Mouse (Mus musculus): ENCODE results near the gene Kndc1. TPM values are rescaled to one million over a fixed set of nuclear protein-coding genes. Genes with fewer than 3 reads are reported as not detected.
A peak's percentile ranks its signal among the peaks of the same experiment; 100 is the strongest.

The Kndc1 gene
- polyA plus RNA-seq, 1 experiment from 2014 or later: 0.26 TPM

- Histone ChIP-seq H3K4me1 (peaks cover 13% of the 10 kb centered on the region), H3K27ac (no peak overlapping the region), H3K9ac (no peak overlapping the region), H3K9me3 (replicated peaks) (no peaks in the 10 kb centered on the region), H3K27me3 (peaks cover 59% of the 10 kb centered on the region), H3K4me2 (no peak overlapping the region), H3K4me3 (replicated peaks) (no peak overlapping the region), H3K36me3 (no peaks in the 10 kb centered on the region)
- WGBS: 59% methylated on average over 16 of the region's 16 CpGs
- ATAC-seq (replicated peaks; ENCODE audit: low FRiP score): no peak
These were observed 46.1 kb downstream of the Kndc1 start for GRCm38 (mm10) chr7:139940476-139941209.

GRCm38 (mm10) chr7:139943674-139944281 lies 49.3 kb downstream of the Kndc1 start, which contains the start of gene Utf1:
Gene Utf1 (plus strand): TSS chr7:139943789.
- Histone ChIP-seq H3K4me1 (peaks cover 13% of the 10 kb centered on the region), H3K4me2 (peak within 1 kb of the TSS; percentile 55), H3K9me3 (replicated peaks) (no peaks in the 10 kb centered on the region), H3K9ac (no peak within 1 kb of the TSS), H3K36me3 (no peaks in the 10 kb centered on the region), H3K27ac (no peak within 1 kb of the TSS), H3K4me3 (replicated peaks) (peak within 1 kb of the TSS; percentile 39), H3K27me3 (peaks cover 83% of the 10 kb centered on the region)
- under 1% methylated on average over 59 of the region's 59 CpGs for WGBS
- ATAC-seq (replicated peaks; ENCODE audit: low FRiP score): peak; percentile 70

GRCm38 (mm10) chr7:139944291-139945240 lies 50.1 kb downstream of the Kndc1 start:
- WGBS: 3% methylated on average over 68 of the region's 68 CpGs

DNA sequence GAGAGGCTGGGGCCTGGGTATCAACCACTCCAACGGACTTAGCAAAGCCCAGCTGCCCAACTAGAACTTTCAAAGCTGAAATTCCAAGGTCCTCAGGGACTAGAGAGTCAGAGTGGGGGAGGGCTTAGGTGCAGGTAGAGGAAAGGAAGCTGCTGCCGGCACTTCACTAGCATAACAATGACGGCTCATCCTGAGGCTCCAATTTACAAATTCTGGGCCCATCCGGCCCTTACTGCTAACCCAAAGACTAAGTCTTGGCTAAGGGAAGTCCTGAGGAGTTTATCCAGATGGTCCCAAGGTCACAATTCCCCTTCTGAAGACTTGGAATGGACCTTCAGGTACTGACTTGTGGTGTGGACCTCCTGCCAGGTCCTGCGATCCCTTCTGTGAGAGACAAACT lies 51.0 kb downstream of the Kndc1 start:
- WGBS: 16% methylated on average over 5 of the region's 5 CpGs
- no peak for ATAC-seq (replicated peaks; ENCODE audit: low FRiP score)
- Histone ChIP-seq H3K4me1 (peaks cover 18% of the 10 kb centered on the region), H3K4me3 (replicated peaks) (no peak overlapping the region), H3K36me3 (no peaks in the 10 kb centered on the region), H3K4me2 (no peak overlapping the region), H3K27me3 (peaks cover 84% of the 10 kb centered on the region), H3K9me3 (replicated peaks) (no peaks in the 10 kb centered on the region), H3K9ac (no peak overlapping the region), H3K27ac (no peak overlapping the region)

More at GRCm38 (mm10) chr7:139944291-139945240, 50.1 kb downstream of the Kndc1 start:
- no peak; the same call in none of the 2 replicates for ATAC-seq (replicated peaks; ENCODE audit: low FRiP score)
- H3K36me3 ChIP-seq: no peaks in the 10 kb centered on the region
- no peak overlapping the region for H3K9ac ChIP-seq
- no peaks in the 10 kb centered on the region for H3K9me3 ChIP-seq (replicated peaks)
- no peak overlapping the region for H3K27ac ChIP-seq
- H3K4me2 ChIP-seq: peak overlapping the region; percentile 55
- H3K4me1 ChIP-seq: peaks cover 15% of the 10 kb centered on the region
- H3K4me3 ChIP-seq (replicated peaks): peak overlapping the region; percentile 39
- H3K27me3 ChIP-seq: peaks cover 86% of the 10 kb centered on the region

- no peaks in the 10 kb centered on the region for H3K36me3 ChIP-seq
- H3K4me3 ChIP-seq (replicated peaks): no peak overlapping the region
- no peaks in the 10 kb centered on the region for H3K9me3 ChIP-seq (replicated peaks)
- WGBS: 27% methylated on average over 5 of the region's 5 CpGs
- no peak overlapping the region for H3K9ac ChIP-seq
- H3K27me3 ChIP-seq: peaks cover 79% of the 10 kb centered on the region
- H3K4me1 ChIP-seq: peaks cover 19% of the 10 kb centered on the region
- no peak overlapping the region for H3K4me2 ChIP-seq
- no peak for ATAC-seq (replicated peaks; ENCODE audit: low FRiP score)
- no peak overlapping the region for H3K27ac ChIP-seq
These were observed 51.5 kb downstream of the Kndc1 start for GRCm38 (mm10) chr7:139946032-139946431.

DNA sequence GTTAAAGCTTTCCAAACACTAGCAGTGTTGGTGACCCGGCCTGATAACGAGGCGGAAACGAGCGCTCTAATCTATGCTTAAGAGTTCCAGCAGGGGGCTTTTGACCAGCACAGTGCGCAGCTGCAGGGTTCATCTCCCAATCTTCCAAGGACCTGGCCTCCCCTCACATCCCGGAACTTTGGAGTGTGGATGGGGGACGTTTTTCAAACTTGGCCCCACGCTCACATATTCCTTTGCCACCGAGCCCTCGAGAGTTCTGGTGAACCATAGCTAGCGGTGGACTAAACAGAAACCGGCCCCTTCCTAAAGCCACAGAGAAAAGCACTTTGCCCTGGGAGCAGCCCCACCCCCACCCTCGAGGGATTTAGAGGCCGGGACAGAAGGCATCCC lies 55.4 kb downstream of the Kndc1 start:
- peak overlapping the region; percentile 47 for H3K9ac ChIP-seq
- peaks cover 8% of the 10 kb centered on the region; the same call in 1 of the 2 replicates for H3K4me1 ChIP-seq
- H3K4me3 ChIP-seq (replicated peaks): peak overlapping the region; percentile 62
- no peaks in the 10 kb centered on the region for H3K36me3 ChIP-seq
- peak overlapping the region; percentile 93 for H3K4me2 ChIP-seq
- peak; percentile 81 for ATAC-seq (replicated peaks; ENCODE audit: low FRiP score)
- WGBS: under 1% methylated on average over 15 of the region's 15 CpGs
- H3K9me3 ChIP-seq (replicated peaks): no peaks in the 10 kb centered on the region
- H3K27me3 ChIP-seq: peaks cover 40% of the 10 kb centered on the region
- H3K27ac ChIP-seq: peak overlapping the region; percentile 64; the same call in 1 of the 2 replicates

GRCm38 (mm10) chr7:139950283-139950971 lies 55.9 kb downstream of the Kndc1 start:
- Histone ChIP-seq H3K9me3 (replicated peaks) (no peaks in the 10 kb centered on the region), H3K27ac (peak overlapping the region; percentile 64), H3K4me3 (replicated peaks) (peak overlapping the region; percentile 62), H3K9ac (peak overlapping the region; percentile 47), H3K4me2 (peak overlapping the region; percentile 93), H3K27me3 (peaks cover 35% of the 10 kb centered on the region), H3K36me3 (no peaks in the 10 kb centered on the region), H3K4me1 (peaks cover 8% of the 10 kb centered on the region; the same call in 1 of the 2 replicates)
- under 1% methylated on average over 33 of the region's 33 CpGs for WGBS
- ATAC-seq (replicated peaks; ENCODE audit: low FRiP score): peak; percentile 84

DNA sequence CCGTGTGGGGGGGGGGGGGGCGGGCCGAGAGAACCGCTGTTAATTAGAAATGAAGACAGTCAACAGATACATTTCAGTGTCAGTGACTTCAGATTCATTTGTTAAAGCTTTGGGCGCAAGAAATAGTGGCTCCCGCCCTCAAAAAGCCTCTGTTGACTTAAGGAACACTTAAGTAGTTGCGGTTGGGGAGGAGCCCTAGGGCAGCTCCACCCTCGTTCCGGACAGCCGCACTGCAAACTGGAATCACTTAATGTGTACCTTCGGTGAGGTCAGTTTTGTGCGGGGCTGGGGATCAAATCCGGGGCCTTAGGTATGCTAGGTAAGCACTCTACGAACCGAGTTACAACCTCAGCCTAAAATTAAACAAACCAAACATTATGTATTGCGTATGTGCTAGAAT lies 56.6 kb downstream of the Kndc1 start:
- peak overlapping the region; percentile 62 for H3K4me3 ChIP-seq (replicated peaks)
- no peaks in the 10 kb centered on the region for H3K36me3 ChIP-seq
- H3K27me3 ChIP-seq: peaks cover 28% of the 10 kb centered on the region
- 0 out of 2 replicates have a peak overlapping the region, but pooled peaks have one; percentile 64 for H3K27ac ChIP-seq
- H3K4me1 ChIP-seq: peaks cover 8% of the 10 kb centered on the region; the same call in 1 of the 2 replicates
- WGBS: 5% methylated on average over 16 of the region's 16 CpGs
- 0 out of 2 replicates have a peak, but pooled peaks have one; percentile 26 for ATAC-seq (replicated peaks; ENCODE audit: low FRiP score)
- H3K9ac ChIP-seq: peak overlapping the region; percentile 47; the same call in 1 of the 2 replicates
- no peaks in the 10 kb centered on the region for H3K9me3 ChIP-seq (replicated peaks)
- peak overlapping the region; percentile 93 for H3K4me2 ChIP-seq

GRCm38 (mm10) chr7:139951991-139952633 lies 57.6 kb downstream of the Kndc1 start:
- WGBS: 66% methylated on average over 6 of the region's 6 CpGs
- Histone ChIP-seq H3K4me1 (peaks cover 8% of the 10 kb centered on the region; the same call in 1 of the 2 replicates), H3K4me2 (no peak overlapping the region), H3K4me3 (replicated peaks) (no peak overlapping the region), H3K9me3 (replicated peaks) (no peaks in the 10 kb centered on the region), H3K27ac (no peak overlapping the region), H3K27me3 (peaks cover 28% of the 10 kb centered on the region), H3K36me3 (no peaks in the 10 kb centered on the region), H3K9ac (no peak overlapping the region)
- no peak for ATAC-seq (replicated peaks; ENCODE audit: low FRiP score)

DNA sequence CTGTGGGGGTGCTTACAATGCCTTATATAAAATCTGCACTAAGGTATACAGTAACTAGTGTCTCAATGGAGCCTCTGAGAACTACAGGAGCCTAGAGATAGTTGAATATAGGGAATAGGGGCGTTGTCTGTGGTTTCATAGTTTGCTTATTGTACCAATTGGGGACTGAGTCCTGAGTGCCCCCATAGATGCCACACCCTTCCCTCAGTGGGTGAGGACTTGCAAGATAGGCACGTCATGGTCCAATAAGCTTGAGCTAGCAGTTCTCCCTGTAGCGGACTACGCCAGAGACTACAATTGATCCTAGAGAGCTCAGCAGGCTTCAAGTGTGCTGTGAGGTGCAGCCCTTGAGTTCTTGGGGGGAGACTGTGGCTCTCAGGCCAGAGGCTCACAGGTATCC lies 61.0 kb downstream of the Kndc1 start:
- no peak for ATAC-seq (replicated peaks; ENCODE audit: low FRiP score)
- WGBS: 71% methylated on average over 4 of the region's 4 CpGs

DNA sequence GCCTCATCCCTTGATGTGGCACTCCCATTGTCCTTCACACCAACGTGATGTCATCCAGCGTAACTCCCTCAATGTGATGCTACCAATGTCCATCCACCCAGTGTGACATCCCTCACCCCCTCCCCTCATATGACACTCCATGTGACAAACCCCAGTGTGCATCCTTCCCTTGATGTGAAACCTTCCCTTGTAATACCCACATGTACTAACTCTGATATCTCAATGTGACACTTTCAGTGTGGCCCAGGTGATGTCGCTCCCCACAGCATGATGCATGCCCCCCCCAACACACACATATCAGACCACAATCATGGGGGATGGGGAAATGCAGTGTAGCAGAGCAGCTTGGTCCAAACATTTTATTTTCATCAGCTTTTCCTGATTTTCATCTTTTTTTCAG lies 62.2 kb downstream of the Kndc1 start:
- Histone ChIP-seq H3K27me3 (peaks cover 31% of the 10 kb centered on the region), H3K36me3 (no peaks in the 10 kb centered on the region), H3K27ac (no peak overlapping the region), H3K9ac (no peak overlapping the region), H3K4me3 (replicated peaks) (no peak overlapping the region), H3K9me3 (replicated peaks) (no peaks in the 10 kb centered on the region), H3K4me1 (peaks cover 4% of the 10 kb centered on the region; the same call in 1 of the 2 replicates), H3K4me2 (no peak overlapping the region)
- no peak for ATAC-seq (replicated peaks; ENCODE audit: low FRiP score)
- WGBS: 77% methylated on average over 3 of the region's 3 CpGs

More for the DNA sequence above, 61.0 kb downstream of the Kndc1 start:
- Histone ChIP-seq H3K4me3 (replicated peaks) (no peak overlapping the region), H3K27me3 (peaks cover 27% of the 10 kb centered on the region), H3K27ac (no peak overlapping the region), H3K4me2 (no peak overlapping the region), H3K4me1 (peaks cover 8% of the 10 kb centered on the region), H3K36me3 (no peaks in the 10 kb centered on the region), H3K9me3 (replicated peaks) (no peaks in the 10 kb centered on the region), H3K9ac (no peak overlapping the region)

Measured in kidney, embryonic 15.5 days (tissue).